Mouse (Mus musculus) megakaryocyte, adult 5-6 weeks (primary cell): Measurements from ENCODE around the gene Bcas3. TPM values are rescaled to one million over a fixed set of nuclear protein-coding genes. Genes with fewer than 3 reads are reported as not detected.
A peak's percentile ranks its signal among the peaks of the same experiment; 100 is the strongest.

Experiments used
- ATAC-seq: 2 replicates; pipeline ENCODE4 v1.8.0; 2016; ENCODE audit warnings: mild to moderate bottlenecking, inconsistent platforms; ENCODE audit not compliant: poor library complexity, severe bottlenecking
- total RNA-seq, 2 experiments: library from RNA; stranded (forward) in 1 of 2; stranded (reverse) in 1 of 2; fragments of 153-499, 151-499 nt in 1 of 2; fragments of 221-1000, 200-1000 nt in 1 of 2; gene quantifications; 2 replicates each; pipeline versions ENCODE4 v1.2.3 to v1.2.4; 2015 to 2017

Gene Bcas3
- total RNA-seq, 2 experiments from 2014 or later = 12.8 to 14.5 TPM

- no peak for ATAC-seq
These were observed 14.9 kb downstream of the Bcas3 start for GRCm38 (mm10) chr11:85367823-85368222.

GRCm38 (mm10) chr11:85379091-85379490 is 26.1 kb downstream of the Bcas3 start:
- no peak for ATAC-seq

DNA sequence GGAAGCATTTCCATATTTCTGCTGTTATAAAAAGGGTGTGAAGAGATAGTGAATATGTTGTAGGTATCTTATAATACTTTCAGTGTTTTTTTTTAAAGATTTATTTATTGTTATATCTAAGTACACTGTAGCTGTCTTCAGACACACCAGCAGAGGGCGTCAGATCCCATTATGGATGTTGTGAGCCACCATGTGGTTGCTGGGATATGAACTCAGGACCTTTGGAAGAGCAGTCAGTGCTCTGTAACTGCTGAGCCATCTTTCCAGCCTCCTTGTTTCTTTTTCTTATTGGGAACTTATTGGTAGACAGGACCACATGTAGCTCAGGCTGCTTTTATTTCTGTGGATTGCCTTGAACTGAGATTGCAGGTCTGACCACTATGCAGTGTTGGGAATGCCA is 27.1 kb downstream of the Bcas3 start:
- no peak for ATAC-seq

DNA sequence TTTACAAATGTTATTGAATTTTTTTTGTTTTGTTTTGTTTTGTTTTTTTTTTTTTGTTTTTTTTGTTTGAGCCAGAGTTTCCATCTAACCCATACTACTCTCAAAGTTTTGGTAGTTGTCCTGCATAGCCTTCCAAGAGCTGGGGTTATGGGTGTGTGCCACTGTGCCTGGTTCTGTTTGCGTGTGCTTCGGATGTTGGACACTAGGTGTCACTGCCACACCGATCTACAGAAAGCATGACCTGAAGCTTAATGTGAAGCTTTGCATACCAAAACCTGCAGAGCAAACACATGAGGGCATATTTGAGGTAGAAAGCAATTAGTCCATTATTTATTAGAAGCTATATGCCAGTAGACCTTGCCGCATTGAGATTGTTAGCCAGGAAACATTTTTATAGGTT is 29.1 kb downstream of the Bcas3 start:
- ATAC-seq = peak; percentile 92

- ATAC-seq = no peak
These were observed 31.2 kb downstream of the Bcas3 start for GRCm38 (mm10) chr11:85383975-85384821.

GRCm38 (mm10) chr11:85392179-85392863 is 39.4 kb downstream of the Bcas3 start:
- no peak for ATAC-seq

DNA sequence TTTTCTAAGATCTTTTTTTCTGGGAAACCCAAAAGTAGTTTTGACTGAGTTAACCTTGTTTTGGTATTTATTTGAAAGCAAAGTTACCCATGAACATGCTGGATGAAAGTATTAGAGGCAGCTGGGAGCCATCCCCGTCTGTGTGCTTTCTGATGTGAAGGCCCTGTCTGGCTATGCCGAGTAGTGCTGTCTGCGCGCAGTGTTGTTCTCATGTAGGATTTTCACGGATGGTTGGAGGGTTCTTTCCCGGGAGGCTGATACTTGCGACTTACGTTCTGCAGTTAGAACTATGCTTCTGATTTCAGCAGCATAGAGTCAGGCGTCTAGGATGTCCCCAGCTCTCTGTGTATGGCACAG is 39.9 kb downstream of the Bcas3 start:
- no peak for ATAC-seq

DNA sequence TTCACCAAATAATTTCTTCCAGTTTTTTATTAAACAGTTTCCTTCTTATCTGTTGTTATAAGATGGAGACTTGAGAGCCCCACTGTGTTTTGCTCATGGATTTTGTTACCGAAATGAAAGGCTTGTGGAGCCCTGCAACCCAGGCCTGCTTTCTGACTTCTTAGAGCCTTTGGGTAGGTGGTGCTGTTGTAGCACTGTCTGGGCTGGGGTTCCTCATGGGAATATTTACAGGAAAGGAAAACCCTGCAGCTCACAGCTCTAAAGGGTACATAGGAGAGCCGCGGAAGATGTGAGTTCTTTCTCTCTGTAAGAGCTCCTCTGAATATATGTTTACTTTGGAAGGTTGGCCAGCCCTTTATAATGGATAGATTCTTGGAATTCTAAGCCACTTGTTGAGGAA is 41.0 kb downstream of the Bcas3 start:
- ATAC-seq = no peak

GRCm38 (mm10) chr11:85395361-85395760 is 42.4 kb downstream of the Bcas3 start:
- ATAC-seq = no peak

DNA sequence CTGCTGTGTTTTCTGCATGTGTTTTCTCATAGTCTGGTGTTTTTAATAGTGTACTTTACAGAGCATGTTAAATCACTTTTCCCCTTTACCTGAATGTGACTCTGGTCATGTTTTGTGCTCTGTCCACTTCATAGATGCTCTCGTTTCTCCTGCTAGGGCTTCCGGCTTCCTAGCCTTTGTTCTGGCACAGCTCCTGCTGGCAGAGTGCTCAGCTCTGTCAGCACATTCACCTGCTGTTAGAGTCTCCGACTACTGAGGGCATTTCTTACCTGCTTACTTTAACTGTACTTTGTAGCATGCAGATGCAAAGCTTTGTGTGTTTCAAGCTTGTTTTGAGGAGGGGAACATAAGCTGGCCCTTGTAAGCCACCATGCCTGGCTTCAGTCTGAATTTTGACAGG is 53.6 kb downstream of the Bcas3 start:
- ATAC-seq = no peak

- ATAC-seq = no peak
These were observed 54.7 kb downstream of the Bcas3 start for GRCm38 (mm10) chr11:85407700-85408099.

DNA sequence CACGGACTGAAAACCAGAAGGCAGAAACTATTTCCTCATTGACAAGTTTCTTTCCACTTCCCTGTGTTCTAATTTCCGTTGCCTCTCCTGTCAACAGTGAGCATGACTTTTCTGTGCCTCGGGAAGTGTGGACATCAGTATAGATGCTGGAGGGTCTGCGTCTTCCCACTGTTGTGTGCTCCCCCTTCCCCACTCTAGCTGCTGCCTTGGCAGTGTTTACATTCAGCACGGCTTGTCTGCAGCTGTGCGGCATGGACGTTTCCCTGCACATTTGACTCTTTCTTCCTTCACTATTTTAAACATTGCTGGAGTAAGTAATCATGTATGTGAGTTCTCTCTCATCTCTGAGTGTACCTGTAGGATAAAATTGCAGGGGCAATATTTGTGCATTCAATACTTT is 59.4 kb downstream of the Bcas3 start:
- ATAC-seq = no peak

DNA sequence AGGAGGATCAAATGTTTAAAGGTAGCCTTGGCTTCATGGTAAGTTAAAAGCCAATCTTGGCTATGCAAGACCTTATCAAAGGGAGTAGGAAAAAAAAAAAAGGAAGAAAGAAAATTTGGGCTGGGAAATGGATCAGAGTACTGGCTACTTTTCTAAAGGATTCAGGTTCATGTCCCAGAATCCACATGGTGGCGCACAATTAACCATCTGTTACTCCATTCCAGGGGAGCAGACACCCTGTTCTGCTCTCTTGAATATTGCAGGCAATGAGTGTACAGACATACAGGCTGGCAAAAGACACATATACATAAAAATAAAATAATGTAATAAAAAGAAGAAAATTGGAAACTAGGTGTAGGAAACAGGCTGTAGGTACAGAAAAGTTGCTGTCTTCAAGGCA is 61.5 kb downstream of the Bcas3 start:
- ATAC-seq = no peak

- no peak for ATAC-seq
These were observed 74.4 kb downstream of the Bcas3 start for GRCm38 (mm10) chr11:85427353-85427752.

DNA sequence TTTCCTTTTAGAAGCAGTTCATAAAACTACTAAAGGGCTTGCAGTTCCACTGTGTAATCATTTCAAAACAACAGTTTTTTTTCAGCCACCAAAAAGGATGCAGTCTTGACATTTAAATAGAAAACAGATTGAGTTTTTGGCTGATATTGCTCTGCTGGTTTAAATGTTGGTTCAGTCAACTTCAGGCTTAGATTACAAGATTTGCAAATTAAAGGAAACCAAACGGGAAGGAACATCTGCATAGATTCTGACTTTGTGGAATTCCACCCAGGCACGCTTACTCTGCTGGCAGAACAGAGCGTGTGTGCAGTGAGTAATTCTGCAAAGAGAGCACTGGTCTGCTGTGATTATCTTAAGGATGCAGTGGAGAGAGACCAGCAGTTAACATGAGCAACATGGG is 75.3 kb downstream of the Bcas3 start:
- no peak for ATAC-seq

GRCm38 (mm10) chr11:85430743-85431448 is 77.9 kb downstream of the Bcas3 start:
- no peak for ATAC-seq

DNA sequence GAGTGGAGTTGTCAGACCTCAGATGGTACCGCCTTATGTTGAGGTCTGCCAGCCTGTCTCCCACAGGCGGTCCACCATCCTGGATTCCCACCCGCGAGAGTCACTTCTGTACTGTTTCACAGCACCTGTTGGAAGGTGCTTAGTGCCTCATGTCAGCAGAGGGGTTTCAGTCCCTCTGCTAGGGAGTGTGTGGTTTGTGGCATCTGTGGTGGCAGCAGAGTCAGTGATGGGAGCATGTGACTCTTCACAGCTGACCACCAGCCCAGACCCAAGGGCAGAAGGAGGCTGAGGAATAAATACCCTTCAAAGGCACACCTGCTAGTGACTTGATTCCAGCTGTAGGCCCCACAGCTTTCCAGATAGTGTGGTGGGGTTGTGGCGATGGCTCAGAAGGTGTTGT is 94.4 kb downstream of the Bcas3 start:
- peak; percentile 33; the same call in 1 of the 2 replicates for ATAC-seq

DNA sequence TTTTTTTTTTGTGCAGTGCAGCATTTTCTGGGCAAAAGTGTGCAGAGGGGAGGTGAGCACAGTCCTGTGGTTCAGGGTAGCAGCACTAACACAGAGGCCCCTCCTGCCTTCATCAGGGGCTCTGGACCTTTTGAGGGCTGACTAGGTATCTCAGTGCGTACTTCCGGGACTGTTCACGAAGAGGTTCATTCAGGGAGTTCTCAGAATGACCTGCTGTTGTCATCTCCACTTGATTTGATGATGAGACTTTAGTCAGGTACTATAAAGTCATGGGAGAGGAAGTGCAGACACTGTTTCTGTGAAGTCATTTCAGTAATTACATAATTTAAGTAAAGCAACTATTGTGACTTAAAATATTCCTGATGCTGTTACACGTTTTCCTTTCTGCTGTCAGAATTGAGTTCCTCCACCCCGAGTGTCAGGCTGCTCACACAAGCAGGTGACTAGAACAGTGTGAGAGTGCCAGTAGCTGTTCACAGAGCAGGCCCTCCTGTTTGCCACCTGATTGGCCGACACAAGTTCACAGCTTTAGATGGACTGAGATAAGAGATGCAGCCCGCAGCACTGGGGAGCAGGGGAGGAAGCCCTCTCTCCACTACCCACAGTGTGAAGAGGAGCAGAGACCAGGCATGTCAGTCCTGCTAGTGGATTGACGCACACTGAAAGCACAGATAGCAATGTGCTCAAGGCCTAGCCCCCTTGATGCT is 100.8 kb downstream of the Bcas3 start:
- ATAC-seq = 0 out of 2 replicates have a peak, but pooled peaks have one; percentile 24

DNA sequence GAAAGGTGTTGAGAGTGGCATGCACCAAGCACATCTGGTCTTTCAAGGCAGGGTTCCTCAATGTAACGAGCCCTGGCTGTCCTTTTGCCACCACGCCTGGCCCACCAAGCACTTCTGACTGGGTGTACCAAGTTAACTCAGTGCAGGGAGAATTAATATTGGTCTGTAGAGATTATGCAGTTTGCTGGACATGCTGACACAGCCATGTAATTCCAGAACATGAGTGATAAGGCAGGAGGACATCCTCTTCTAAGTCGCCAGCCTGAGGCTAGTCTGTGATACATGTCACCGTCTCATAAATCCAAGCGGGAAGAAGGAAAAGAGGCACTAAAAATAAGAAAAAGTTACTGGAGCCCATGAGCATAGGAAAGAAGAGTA is 101.3 kb downstream of the Bcas3 start:
- ATAC-seq = no peak

DNA sequence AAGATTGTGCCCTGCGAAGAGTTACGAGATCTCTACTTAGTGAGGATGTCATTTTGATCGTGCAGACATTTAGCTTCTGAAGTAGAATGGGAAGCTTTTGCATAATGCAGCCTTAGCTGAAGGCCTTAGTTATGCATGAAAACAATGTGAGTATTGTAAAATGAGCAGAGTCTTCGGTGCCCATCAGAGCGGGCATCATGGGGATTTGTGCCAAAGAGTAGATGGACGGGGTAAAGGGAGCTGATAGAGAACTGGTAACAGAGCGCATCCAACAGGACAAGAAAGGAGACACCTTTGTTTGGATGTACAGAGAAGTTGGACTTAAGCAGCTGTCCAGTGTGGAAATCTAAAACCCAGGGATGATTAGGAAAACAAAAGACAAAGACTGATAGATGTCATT is 108.6 kb downstream of the Bcas3 start:
- no peak for ATAC-seq

DNA sequence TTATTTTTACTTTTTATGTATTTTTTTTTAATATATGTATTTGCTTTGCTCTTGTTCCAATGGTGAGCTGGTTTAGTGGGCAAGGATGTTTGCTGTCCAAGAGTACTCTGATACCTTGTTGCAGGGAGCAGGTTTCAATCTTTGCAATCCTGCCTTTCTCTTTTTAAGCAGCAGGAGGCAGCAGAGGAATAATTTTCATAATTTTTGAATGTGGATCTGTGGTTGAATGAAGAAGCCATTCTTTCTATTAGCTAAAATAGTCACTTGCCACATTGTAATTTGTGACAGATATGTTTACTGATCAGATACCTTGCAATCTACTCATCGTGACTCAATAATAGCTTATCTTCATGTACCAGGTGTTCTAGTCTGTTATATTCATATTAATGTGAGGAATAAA is 116.6 kb downstream of the Bcas3 start:
- no peak for ATAC-seq
